Comparison of ENCODE assay signal across 19 mouse cellular contexts in the genomic region with DNA sequence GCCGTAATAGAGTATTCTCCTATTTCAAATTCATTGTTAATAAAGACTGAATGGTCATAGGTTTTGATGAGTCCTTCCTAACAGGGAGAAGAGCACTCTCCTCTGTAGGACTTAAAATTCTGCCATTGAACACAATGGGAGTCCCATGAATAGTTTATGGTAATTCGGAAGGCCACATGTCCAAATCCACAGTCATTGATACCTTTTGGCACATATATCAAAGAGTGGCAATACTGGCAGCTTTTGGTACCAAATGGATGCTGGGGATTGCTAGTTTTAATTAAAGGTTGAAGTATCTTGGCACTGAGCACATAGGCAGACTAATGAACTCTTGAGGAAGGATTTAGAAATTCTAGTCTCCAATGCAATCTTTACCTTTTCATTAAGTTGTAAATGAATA.
"Had no signal": no experiment of that assay in that cellular context is flagged by ENCODE, and none has a peak within 500 bp of the region (broad histone marks: within the 10 kb centered on the region; RNA-seq: fewer than 3 reads in every experiment).

No protein-coding gene starts in this region.

- ATAC-seq: liver, embryonic 12.5 days had no signal

- DNase-seq: kidney, adult 8-10 months; kidney, postnatal 14 days; kidney, postnatal 4 days; liver; lung, adult 2 months; lung, postnatal 14 days; lung, postnatal 4 days; right cerebral cortex, adult 18-20 months; right cerebral cortex, postnatal 14 days; spleen, adult 18-20 months; thymus, postnatal 25 days had no signal

- H3K36me3 ChIP-seq: limb, embryonic 10.5 days; limb, embryonic 13.5 days; liver, embryonic 12.5 days; liver, embryonic 15.5 days; midbrain, embryonic 12.5 days; neural tube, embryonic 12.5 days; neural tube, embryonic 15.5 days; stomach, embryonic 15.5 days had no signal

- H3K9me3 ChIP-seq: limb, embryonic 10.5 days; limb, embryonic 13.5 days; liver, embryonic 12.5 days; liver, embryonic 15.5 days; midbrain, embryonic 12.5 days; neural tube, embryonic 12.5 days; neural tube, embryonic 15.5 days; stomach, embryonic 15.5 days had no signal

- H3K27me3 ChIP-seq: limb, embryonic 13.5 days; liver, embryonic 12.5 days; liver, embryonic 15.5 days; midbrain, embryonic 12.5 days; neural tube, embryonic 12.5 days; neural tube, embryonic 15.5 days; stomach, embryonic 15.5 days had no signal

- H3K27ac ChIP-seq: limb, embryonic 10.5 days; limb, embryonic 13.5 days; liver, embryonic 12.5 days; liver, embryonic 15.5 days; midbrain, embryonic 12.5 days; neural tube, embryonic 12.5 days; neural tube, embryonic 15.5 days; stomach, embryonic 15.5 days had no signal

- H3K4me1 ChIP-seq: limb, embryonic 10.5 days; limb, embryonic 13.5 days; liver, embryonic 12.5 days; liver, embryonic 15.5 days; midbrain, embryonic 12.5 days; neural tube, embryonic 12.5 days; neural tube, embryonic 15.5 days; stomach, embryonic 15.5 days had no signal

- H3K9ac ChIP-seq: limb, embryonic 13.5 days; liver, embryonic 12.5 days; liver, embryonic 15.5 days; midbrain, embryonic 12.5 days; neural tube, embryonic 12.5 days; neural tube, embryonic 15.5 days; stomach, embryonic 15.5 days had no signal

- H3K4me2 ChIP-seq: limb, embryonic 13.5 days; liver, embryonic 12.5 days; liver, embryonic 15.5 days; midbrain, embryonic 12.5 days; neural tube, embryonic 12.5 days; neural tube, embryonic 15.5 days; stomach, embryonic 15.5 days had no signal

- H3K4me3 ChIP-seq: limb, embryonic 10.5 days; limb, embryonic 13.5 days; liver, embryonic 12.5 days; liver, embryonic 15.5 days; midbrain, embryonic 12.5 days; neural tube, embryonic 12.5 days; neural tube, embryonic 15.5 days; stomach, embryonic 15.5 days had no signal
